Mouse (Mus musculus): Measurements from ENCODE around the gene Cacna1b. TPM values are rescaled to one million over a fixed set of nuclear protein-coding genes. Genes with fewer than 3 reads are reported as not detected.

The Cacna1b gene
- total RNA-seq, 1 experiment from 2014 or later, result not detected

GRCm38 (mm10) chr2:24733157-24733556, 29.8 kb downstream of the Cacna1b start:
- ATAC-seq (ENCODE audit: extremely low read depth, insufficient number of reproducible peaks, low FRiP score, poor library complexity, severe bottlenecking), result no peak

GRCm38 (mm10) chr2:24725865-24726264, 37.1 kb downstream of the Cacna1b start:
- ATAC-seq (ENCODE audit: extremely low read depth, insufficient number of reproducible peaks, low FRiP score, poor library complexity, severe bottlenecking), result no peak

DNA sequence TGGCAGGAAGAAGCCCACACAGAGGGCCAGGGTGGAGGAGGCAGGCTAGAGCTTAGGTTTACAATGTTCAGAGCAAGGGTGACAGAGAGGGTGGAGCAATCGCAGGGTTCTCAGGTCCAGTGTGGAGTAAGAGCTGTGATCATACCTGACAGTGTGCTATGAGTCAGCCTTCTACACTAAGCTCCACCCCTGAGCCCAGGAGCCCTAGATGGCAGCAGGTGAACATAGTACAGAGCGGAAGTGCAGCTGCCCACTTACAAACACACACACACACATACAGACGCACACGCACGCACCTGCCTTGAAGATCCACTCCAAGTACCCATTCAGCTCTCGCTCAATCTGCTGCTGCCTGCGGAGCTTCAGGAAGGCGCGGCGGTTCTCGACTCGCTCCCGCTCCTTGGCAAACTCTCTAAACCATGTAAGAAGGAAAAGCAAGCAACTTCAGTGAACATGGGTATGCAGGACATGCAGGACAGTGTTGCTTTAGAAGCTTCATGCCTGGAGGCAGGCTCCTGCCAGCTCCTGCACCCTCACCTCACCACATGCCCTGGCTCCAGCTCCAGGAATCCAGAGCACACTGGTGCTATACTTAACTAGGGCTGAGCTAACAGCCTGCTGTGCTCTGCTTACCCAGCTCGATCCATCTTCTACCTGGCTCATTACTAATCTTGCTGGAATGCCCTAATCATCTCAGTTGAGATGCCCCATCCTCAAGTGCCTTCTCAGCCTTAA, 43.1 kb downstream of the Cacna1b start:
- ATAC-seq (ENCODE audit: extremely low read depth, insufficient number of reproducible peaks, low FRiP score, poor library complexity, severe bottlenecking), result no peak

DNA sequence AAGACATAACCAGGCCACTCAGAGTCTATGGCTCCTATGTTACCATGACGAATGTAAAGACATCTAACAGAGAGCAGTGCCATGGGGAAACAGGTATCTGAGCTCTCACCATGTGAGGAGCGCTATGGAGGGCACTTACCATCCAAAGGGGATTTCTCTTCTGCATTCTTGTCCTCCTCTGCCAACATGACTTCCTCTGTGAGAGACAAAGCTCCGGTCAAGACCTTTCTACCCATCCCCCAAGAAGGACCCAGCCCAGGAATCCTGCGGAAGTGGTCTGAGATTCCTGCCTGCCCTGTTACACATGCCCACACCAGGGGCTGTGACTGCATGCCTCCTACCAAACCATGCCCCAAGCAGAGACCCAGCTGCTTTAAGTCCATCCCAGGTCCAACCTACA, 44.0 kb downstream of the Cacna1b start:
- ATAC-seq (ENCODE audit: extremely low read depth, insufficient number of reproducible peaks, low FRiP score, poor library complexity, severe bottlenecking), result no peak

- no peak for ATAC-seq (ENCODE audit: extremely low read depth, insufficient number of reproducible peaks, low FRiP score, poor library complexity, severe bottlenecking)
These were observed 45.0 kb downstream of the Cacna1b start for GRCm38 (mm10) chr2:24717963-24718362.

DNA sequence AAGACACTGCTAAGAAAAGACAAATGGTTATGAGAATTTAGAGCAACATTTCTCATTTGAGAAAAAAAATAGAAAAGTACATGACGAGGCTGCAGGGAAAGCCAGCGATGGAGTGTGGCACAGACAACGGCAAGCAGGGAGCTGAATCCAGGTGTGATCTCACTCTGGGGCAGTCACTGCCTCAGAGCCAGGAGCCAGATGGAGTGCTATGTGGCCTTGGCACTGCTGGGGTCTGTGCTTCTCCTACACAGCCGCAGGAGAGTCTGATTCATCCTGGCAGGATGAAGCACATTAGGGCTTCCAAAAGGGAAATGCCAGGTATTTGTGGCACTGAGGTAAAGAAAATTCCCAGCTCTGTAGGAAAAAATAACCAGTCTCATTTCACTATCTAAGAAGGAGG, 45.5 kb downstream of the Cacna1b start:
- ATAC-seq (ENCODE audit: extremely low read depth, insufficient number of reproducible peaks, low FRiP score, poor library complexity, severe bottlenecking), result no peak

DNA sequence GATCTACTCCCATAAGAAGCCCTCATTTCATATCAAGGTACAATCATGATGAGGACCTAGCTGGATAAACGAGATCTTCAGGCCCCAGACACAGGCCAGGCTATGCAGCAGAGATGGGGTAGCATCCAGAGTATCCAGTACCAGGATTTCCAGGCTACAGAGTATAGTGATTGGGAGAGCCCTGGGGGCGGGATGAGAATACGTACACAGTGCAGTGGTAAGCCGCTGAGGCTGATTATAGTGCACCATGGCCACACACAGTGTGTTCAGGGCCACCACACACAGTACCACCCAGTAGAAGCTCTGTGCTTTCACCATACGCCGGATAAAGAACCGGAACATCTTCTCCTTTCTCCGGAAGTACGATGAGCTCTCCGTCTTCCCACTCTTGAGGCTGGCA, 57.0 kb downstream of the Cacna1b start:
- ATAC-seq (ENCODE audit: extremely low read depth, insufficient number of reproducible peaks, low FRiP score, poor library complexity, severe bottlenecking), result no peak

GRCm38 (mm10) chr2:24702208-24702957, 60.6 kb downstream of the Cacna1b start:
- ATAC-seq (ENCODE audit: extremely low read depth, insufficient number of reproducible peaks, low FRiP score, poor library complexity, severe bottlenecking), result no peak

- no peak for ATAC-seq (ENCODE audit: extremely low read depth, insufficient number of reproducible peaks, low FRiP score, poor library complexity, severe bottlenecking)
These were observed 65.5 kb downstream of the Cacna1b start for GRCm38 (mm10) chr2:24697281-24697980.

DNA sequence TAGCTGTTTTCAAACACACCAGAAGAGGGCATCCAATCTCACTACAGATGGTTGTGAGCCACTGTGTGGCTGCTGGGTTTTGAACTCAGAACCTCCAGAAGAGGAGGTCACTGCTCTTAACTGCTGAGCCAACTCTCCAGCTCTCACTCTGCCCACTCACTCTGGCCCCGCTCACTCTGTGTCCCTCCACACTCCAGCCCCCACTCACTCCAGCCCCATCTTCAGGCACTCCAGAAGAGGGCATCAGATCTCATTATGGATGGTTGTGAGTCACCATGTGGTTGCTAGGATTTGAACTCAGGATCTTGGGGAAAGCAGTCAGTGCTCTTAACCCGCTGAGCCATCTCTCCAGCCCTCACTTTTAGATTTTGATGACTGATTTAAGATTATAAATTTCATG, 70.6 kb downstream of the Cacna1b start:
- ATAC-seq (ENCODE audit: extremely low read depth, insufficient number of reproducible peaks, low FRiP score, poor library complexity, severe bottlenecking), result no peak

DNA sequence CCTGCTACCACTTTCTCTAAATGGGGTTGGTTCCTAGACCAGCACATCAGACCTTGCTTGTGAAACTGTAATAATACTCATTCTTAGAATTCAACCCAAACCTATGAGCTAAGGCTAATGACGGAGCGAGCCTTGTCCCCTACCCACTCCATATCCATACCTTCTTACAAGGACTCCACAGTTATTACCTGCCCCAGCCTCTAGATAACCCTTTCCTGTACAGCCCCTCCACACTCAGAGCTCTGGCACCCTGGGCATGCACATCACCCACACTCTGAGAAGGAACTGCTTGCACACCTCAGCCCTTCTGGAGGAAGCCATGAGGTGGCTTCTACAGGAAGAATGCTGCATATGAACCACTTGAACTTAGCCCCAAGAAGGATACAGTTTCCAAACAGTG, 72.6 kb downstream of the Cacna1b start:
- no peak for ATAC-seq (ENCODE audit: extremely low read depth, insufficient number of reproducible peaks, low FRiP score, poor library complexity, severe bottlenecking)

DNA sequence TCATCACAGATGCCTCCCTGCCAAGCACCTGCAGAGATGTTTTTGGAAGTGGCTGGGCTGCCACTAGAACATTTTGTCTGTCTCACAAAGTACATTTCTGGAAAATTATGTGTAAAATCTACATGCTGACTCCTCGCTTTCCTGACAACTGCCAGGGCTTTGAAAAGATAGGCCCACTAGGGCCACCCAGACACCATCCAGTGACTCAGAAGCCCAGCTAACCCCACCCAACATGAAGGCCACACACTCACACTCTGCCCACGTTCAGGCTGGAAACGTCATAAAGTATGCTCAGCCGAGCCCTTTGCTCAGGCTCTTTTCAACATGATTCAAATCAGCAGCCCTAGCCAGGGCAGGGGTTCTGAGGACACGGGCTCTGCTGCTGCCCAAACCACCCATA, 77.6 kb downstream of the Cacna1b start:
- ATAC-seq (ENCODE audit: extremely low read depth, insufficient number of reproducible peaks, low FRiP score, poor library complexity, severe bottlenecking), result no peak

DNA sequence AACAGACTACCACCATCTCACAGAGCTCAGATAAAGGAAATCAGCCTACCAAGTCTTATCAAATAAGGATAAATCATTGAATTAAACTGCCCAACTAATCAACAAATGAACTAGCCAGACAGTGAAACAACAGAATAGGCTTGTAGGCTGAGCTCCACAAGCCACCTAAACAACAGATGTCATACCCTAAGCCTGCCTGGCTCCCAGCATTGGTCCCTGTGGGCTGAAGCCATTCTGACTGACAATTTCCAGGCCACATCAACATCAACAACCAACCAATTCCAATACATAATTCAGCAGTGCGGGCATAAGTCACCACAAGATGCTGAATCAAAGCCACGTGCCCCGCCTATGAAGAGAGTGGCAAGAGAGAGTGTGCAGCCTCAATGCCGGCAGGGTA, 78.2 kb downstream of the Cacna1b start:
- ATAC-seq (ENCODE audit: extremely low read depth, insufficient number of reproducible peaks, low FRiP score, poor library complexity, severe bottlenecking), result no peak

DNA sequence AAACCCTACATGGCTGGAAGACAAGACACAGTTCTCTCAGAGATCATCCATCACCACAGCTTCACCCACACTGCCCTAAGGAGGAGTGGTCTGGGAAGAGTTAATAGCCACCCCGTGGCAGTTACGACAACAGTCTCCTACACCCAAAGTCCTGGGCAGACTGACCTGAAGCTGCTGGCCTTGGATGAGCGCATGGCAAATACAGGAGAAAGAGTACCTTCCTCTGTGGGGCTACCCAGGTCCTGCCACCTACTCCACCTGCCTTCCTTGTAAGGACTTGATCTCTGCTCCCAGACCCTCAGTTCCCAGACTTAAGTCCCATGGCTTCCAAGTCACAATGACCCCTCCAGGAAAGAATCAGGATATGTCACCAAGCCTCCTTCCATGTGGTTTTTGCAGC, 79.7 kb downstream of the Cacna1b start:
- no peak for ATAC-seq (ENCODE audit: extremely low read depth, insufficient number of reproducible peaks, low FRiP score, poor library complexity, severe bottlenecking)

DNA sequence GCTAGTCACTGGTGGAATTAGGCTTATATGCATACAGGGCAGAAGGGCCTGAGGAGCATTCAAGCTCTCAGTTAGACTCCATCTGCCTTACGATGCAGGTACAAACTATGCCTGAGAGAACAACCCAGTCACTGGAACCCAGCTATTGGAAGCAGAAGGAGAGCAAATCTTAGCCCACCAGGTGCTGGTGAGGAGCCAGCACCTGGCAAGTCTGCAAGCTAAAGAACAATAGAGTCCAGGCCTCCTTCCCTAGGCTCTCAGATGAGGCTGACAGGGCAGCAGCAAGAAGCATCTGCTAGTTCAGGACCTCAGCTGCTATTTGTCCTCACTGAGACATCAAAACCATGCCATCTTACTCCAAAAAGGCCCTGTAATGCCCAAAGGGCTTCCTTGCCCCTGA, 82.2 kb downstream of the Cacna1b start:
- no peak for ATAC-seq (ENCODE audit: extremely low read depth, insufficient number of reproducible peaks, low FRiP score, poor library complexity, severe bottlenecking)

GRCm38 (mm10) chr2:24680176-24680575, 82.8 kb downstream of the Cacna1b start:
- no peak for ATAC-seq (ENCODE audit: extremely low read depth, insufficient number of reproducible peaks, low FRiP score, poor library complexity, severe bottlenecking)

DNA sequence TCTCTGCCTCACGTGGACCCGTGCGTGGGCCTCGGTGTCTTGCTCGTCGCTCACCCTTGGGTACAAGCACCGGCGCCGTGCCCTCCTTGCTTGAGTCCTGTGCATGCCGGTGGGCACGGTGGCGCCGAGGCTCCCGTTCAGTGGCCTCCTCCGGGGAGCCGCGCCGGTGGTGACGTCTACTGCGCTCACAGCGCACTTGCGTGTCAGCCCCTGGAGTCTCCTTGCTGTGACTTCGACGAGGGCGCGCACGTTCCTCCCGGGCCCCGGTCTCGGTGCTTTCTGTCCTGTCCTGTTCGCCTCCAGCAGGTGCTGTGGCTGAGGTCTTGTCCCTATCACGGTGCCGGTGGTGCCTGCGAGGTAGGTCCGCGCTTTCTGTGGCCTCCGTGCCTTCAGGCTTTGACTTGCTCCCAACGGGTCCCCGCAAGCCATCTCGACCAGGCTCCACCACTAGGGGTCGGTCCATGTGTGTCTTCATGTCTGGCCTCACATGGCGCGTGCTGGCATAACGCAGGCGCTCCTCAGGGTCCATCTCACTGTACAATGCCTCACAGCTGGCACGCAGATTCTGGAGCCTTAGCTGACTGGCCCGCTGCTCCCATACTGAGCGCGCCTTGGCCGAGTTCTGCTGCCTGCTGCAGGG, 83.8 kb downstream of the Cacna1b start:
- peak; percentile 17; the same call in 1 of the 2 replicates for ATAC-seq (ENCODE audit: extremely low read depth, insufficient number of reproducible peaks, low FRiP score, poor library complexity, severe bottlenecking)

GRCm38 (mm10) chr2:24678538-24678937, 84.4 kb downstream of the Cacna1b start:
- ATAC-seq (ENCODE audit: extremely low read depth, insufficient number of reproducible peaks, low FRiP score, poor library complexity, severe bottlenecking), result no peak

- ATAC-seq (ENCODE audit: extremely low read depth, insufficient number of reproducible peaks, low FRiP score, poor library complexity, severe bottlenecking), result no peak
These were observed 84.8 kb downstream of the Cacna1b start for GRCm38 (mm10) chr2:24678110-24678509.

All from neutrophil, adult 5-6 weeks (primary cell).